Mouse (Mus musculus) CH12.LX (cell line): ENCODE measurements around the gene Cdcp1.

Experiments used
- MYC ChIP-seq: IDR thresholded peaks from 2 replicates; pipeline ENCODE4 v1.6.1; 2011; ENCODE audit warnings: low read depth, mild to moderate bottlenecking, improper control_type of control experiment, low read length
- POLR2A ChIP-seq: IDR thresholded peaks from 2 replicates; pipeline ENCODE4 v1.6.1; 2011; ENCODE audit warnings: low read depth, mild to moderate bottlenecking, improper control_type of control experiment, low read length
- USF1 ChIP-seq: IDR thresholded peaks from 2 replicates; pipeline ENCODE4 v1.6.1; 2014; ENCODE audit warnings: low read depth, mild to moderate bottlenecking, inconsistent platforms, low read length, improper control_type of control experiment
- ZKSCAN1 ChIP-seq: IDR thresholded peaks from 2 replicates; pipeline ENCODE4 v1.6.1; 2012; ENCODE audit warnings: low read depth, inconsistent platforms, low read length, improper control_type of control experiment, borderline replicate concordance

DNA sequence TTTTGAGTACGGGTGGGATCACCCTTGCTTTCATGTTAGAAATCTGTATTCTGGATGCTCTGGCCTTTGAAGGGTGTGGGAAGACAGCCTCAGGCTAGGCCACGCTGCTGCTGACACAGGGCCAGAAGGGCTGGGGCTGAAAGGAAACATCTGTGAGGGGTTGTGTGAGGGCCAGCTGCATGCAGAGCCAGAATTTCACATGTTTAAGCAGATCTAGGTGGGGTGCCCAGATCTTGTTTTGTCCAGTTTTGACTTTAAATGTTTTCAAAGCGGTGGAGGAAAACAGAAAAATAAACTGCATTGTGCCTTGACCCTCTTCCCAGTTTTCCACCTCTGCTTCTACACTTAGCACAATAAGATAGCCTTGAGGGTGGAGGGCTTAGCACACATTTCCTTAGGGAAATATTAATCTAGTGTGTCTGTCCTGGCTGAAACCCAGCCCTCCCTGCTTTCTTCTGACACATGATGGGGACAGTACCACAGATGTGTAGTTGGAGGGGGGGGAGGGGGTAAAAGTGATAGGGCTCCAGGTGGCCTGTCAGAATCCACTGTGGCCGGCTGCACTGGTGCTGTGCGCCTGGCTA, 76.9 kb downstream of the Cdcp1 start:
- TF ChIP-seq MYC (no peak), ZKSCAN1 (no peak), USF1 (no peak), POLR2A (no peak)
